Mouse (Mus musculus) erythroblast, embryonic 14.5 days (primary cell): ENCODE measurements around the gene Vmn1r183.

Source experiments
- GATA1 ChIP-seq: IDR thresholded peaks from 2 replicates; pipeline ENCODE4 v1.6.1; 2012; ENCODE audit warnings: low read length, inconsistent platforms, mixed read lengths
- TAL1 ChIP-seq: IDR thresholded peaks from 3 replicates; pipeline ENCODE4 v1.6.1; 2012; ENCODE audit warnings: low read length, inconsistent platforms, mixed read lengths

GRCm38 (mm10) chr7:24052660-24053304 is at the start of gene Vmn1r183:
- TF ChIP-seq GATA1, result no peak
- no peak for TF ChIP-seq TAL1
